Mouse (Mus musculus) limb, embryonic 13.5 days (tissue): ENCODE results near the gene Ntm. TPM values are rescaled to one million over a fixed set of nuclear protein-coding genes. Genes with fewer than 3 reads are reported as not detected.
A peak's percentile ranks its signal among the peaks of the same experiment; 100 is the strongest.

Experiments
- ATAC-seq: fragments of 200-750 bp; cut with Nextera tagmentation; 2 replicates; pipeline ENCODE4 v1.8.0; 2017; ENCODE audit warnings: low read depth, moderate number of reproducible peaks, moderate TSS enrichment; ENCODE audit not compliant: low FRiP score
- H3K27ac ChIP-seq: fragments of 300-500 bp; sonication (generic); 2 replicates; pipeline ENCODE4 v1.5.1; 2015; ENCODE audit warnings: inconsistent platforms, mild to moderate bottlenecking, moderate library complexity
- H3K27me3 ChIP-seq: fragments of 300-500 bp; sonication (generic); 2 replicates; pipeline ENCODE4 v1.6.1; 2015; ENCODE audit warnings: mild to moderate bottlenecking, inconsistent platforms
- H3K36me3 ChIP-seq: fragments of 300-500 bp; sonication (generic); 2 replicates; pipeline ENCODE4 v1.6.1; 2015; ENCODE audit warnings: inconsistent platforms, mild to moderate bottlenecking, moderate library complexity
- H3K4me1 ChIP-seq: fragments of 300-500 bp; sonication (generic); 2 replicates; pipeline ENCODE4 v1.6.1; 2015; ENCODE audit warnings: inconsistent platforms
- H3K4me2 ChIP-seq: fragments of 300-500 bp; sonication (generic); replicated peaks from 2 replicates; pipeline ENCODE4 v1.6.1; 2015; ENCODE audit warnings: inconsistent platforms, mild to moderate bottlenecking, moderate library complexity
- H3K4me3 ChIP-seq: fragments of 300-500 bp; sonication (generic); 2 replicates; pipeline ENCODE4 v1.5.1; 2015; ENCODE audit warnings: moderate library complexity, mild to moderate bottlenecking, inconsistent platforms
- H3K9ac ChIP-seq: fragments of 300-500 bp; sonication (generic); 2 replicates; pipeline ENCODE4 v1.6.1; 2015; ENCODE audit warnings: mild to moderate bottlenecking, inconsistent platforms
- H3K9me3 ChIP-seq: fragments of 300-500 bp; sonication (generic); 2 replicates; pipeline ENCODE4 v1.6.1; 2016; ENCODE audit warnings: inconsistent platforms
- WGBS: fragments of 180-500 bp; shearing (Covaris S2); methylation state at CpG from one replicate; pipeline ENCODE4 v1.1.7; 2015; 5-methylcytosine and 5-hydroxymethylcytosine counted together
- polyA plus RNA-seq: library from polyadenylated mRNA; unstranded; fragments of >200 nt; fragmentation: Nextera tagmentation; extraction: Ambion mirVana; gene quantifications from 2 replicates; pipeline ENCODE4 v1.2.1, GENCODE M21; 2015

Ntm gene
- polyA plus RNA-seq, 1 experiment from 2014 or later, result 40.0 TPM

DNA sequence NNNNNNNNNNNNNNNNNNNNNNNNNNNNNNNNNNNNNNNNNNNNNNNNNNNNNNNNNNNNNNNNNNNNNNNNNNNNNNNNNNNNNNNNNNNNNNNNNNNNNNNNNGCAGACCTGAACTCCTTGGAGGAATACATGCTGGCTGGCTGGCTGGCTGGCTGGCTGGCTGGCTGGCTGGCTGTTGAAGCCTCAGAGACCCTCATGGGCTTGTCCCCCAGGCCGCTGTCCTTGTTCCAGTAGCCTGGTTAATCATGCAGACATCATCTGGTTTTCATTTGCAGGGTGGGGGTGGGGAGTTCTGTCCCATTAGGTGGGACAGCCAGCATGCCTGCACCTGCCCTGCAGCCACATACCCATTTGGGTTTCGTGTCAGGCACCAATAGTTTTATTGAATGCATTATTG is 129.2 kb downstream of the Ntm start:
- H3K4me3 ChIP-seq, result no peak overlapping the region
- WGBS, result 4% methylated on average over 2 of the region's 2 CpGs
- H3K27me3 ChIP-seq, result peaks cover 10% of the 10 kb centered on the region
- no peaks in the 10 kb centered on the region for H3K36me3 ChIP-seq
- H3K4me1 ChIP-seq, result peaks cover 18% of the 10 kb centered on the region
- H3K9me3 ChIP-seq, result no peaks in the 10 kb centered on the region
- no peak for ATAC-seq
- no peak overlapping the region for H3K27ac ChIP-seq
- H3K4me2 ChIP-seq, result no peak overlapping the region
- H3K9ac ChIP-seq, result no peak overlapping the region

- Histone ChIP-seq H3K4me2 (no peak overlapping the region), H3K4me1 (peaks cover 21% of the 10 kb centered on the region), H3K9ac (no peak overlapping the region), H3K36me3 (no peaks in the 10 kb centered on the region), H3K27me3 (peaks cover 28% of the 10 kb centered on the region), H3K4me3 (no peak overlapping the region), H3K27ac (no peak overlapping the region), H3K9me3 (no peaks in the 10 kb centered on the region)
- WGBS, result 3% methylated on average over 5 of the region's 5 CpGs
- peak; percentile 73; the same call in 1 of the 2 replicates for ATAC-seq
Observed at GRCm38 (mm10) chr9:29827240-29827660, 135.7 kb downstream of the Ntm start.

DNA sequence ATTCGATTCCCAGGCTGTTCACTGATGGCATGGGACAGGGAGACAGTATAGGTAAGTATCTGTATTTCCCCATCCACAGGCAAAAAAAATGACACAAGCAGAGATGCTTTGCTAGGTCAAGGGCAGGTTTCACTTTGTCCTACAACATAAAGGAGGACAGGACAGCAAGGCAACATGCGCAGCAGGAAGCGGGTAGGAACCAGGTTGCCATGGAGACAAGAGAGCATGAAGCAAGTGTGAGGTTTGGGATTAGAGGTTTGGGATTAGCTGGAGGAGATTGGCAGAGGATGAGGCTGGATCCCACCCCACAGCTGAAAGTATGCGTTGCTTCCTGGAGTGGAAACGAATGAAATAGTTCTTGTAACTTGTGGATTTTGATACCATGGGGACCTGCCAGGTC is 137.7 kb downstream of the Ntm start:
- Histone ChIP-seq H3K4me2 (no peak overlapping the region), H3K9ac (no peak overlapping the region), H3K27me3 (peaks cover 28% of the 10 kb centered on the region), H3K9me3 (no peaks in the 10 kb centered on the region), H3K36me3 (no peaks in the 10 kb centered on the region), H3K27ac (no peak overlapping the region), H3K4me1 (peaks cover 21% of the 10 kb centered on the region), H3K4me3 (no peak overlapping the region)
- 87% methylated on average over 5 of the region's 5 CpGs for WGBS
- ATAC-seq, result no peak

GRCm38 (mm10) chr9:29823716-29824115 is 139.2 kb downstream of the Ntm start:
- no peak for ATAC-seq
- Histone ChIP-seq H3K9me3 (no peaks in the 10 kb centered on the region), H3K4me3 (no peak overlapping the region), H3K36me3 (no peaks in the 10 kb centered on the region), H3K4me1 (peaks cover 14% of the 10 kb centered on the region), H3K27ac (no peak overlapping the region), H3K9ac (no peak overlapping the region), H3K27me3 (peaks cover 27% of the 10 kb centered on the region; the same call in 1 of the 2 replicates), H3K4me2 (no peak overlapping the region)
- WGBS, result 58% methylated on average over 4 of the region's 4 CpGs

GRCm38 (mm10) chr9:29812685-29813084 is 150.3 kb downstream of the Ntm start:
- 86% methylated on average over 5 of the region's 5 CpGs for WGBS
- Histone ChIP-seq H3K36me3 (no peaks in the 10 kb centered on the region), H3K27me3 (no peaks in the 10 kb centered on the region), H3K27ac (no peak overlapping the region), H3K4me1 (no peaks in the 10 kb centered on the region), H3K9ac (no peak overlapping the region), H3K9me3 (no peaks in the 10 kb centered on the region), H3K4me3 (no peak overlapping the region), H3K4me2 (no peak overlapping the region)
- no peak for ATAC-seq

DNA sequence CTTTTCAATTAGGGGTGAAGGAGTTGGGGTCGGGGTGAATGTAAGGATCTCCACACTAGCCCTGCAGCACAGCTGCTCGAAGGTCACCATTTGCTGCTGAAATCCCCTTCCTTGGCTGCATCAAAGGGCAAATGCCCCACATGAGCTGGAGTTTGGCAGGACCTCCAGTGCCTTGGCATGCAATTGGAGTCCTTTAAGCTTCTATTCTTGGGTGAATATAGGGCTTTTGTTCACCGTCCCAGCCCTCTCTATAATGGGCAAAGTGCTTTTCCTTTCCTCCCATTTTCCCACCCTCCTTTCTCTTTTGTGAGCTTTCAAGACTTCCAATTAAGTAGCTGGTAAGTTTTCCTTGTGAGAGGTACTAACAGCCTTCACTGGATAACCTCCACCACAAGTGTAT is 156.2 kb downstream of the Ntm start:
- peaks cover 13% of the 10 kb centered on the region for H3K4me1 ChIP-seq
- H3K27ac ChIP-seq, result no peak overlapping the region
- H3K9me3 ChIP-seq, result no peaks in the 10 kb centered on the region
- no peaks in the 10 kb centered on the region for H3K36me3 ChIP-seq
- no peak for ATAC-seq
- H3K4me3 ChIP-seq, result no peak overlapping the region
- no peak overlapping the region for H3K4me2 ChIP-seq
- peaks cover 3% of the 10 kb centered on the region; the same call in 1 of the 2 replicates for H3K27me3 ChIP-seq
- no peak overlapping the region for H3K9ac ChIP-seq
- 34% methylated on average over 3 of the region's 3 CpGs for WGBS

GRCm38 (mm10) chr9:29804483-29804882 is 158.5 kb downstream of the Ntm start:
- H3K4me3 ChIP-seq, result no peak overlapping the region
- H3K4me2 ChIP-seq, result no peak overlapping the region
- no peak overlapping the region for H3K27ac ChIP-seq
- H3K9me3 ChIP-seq, result no peaks in the 10 kb centered on the region
- no peaks in the 10 kb centered on the region for H3K36me3 ChIP-seq
- H3K9ac ChIP-seq, result no peak overlapping the region
- H3K27me3 ChIP-seq, result peaks cover 5% of the 10 kb centered on the region; the same call in 1 of the 2 replicates
- ATAC-seq, result no peak
- 87% methylated on average over 9 of the region's 9 CpGs for WGBS
- H3K4me1 ChIP-seq, result peaks cover 13% of the 10 kb centered on the region

- no peaks in the 10 kb centered on the region for H3K9me3 ChIP-seq
- no peak overlapping the region for H3K4me3 ChIP-seq
- no peak overlapping the region for H3K4me2 ChIP-seq
- H3K27me3 ChIP-seq, result peaks cover 5% of the 10 kb centered on the region; the same call in 1 of the 2 replicates
- H3K27ac ChIP-seq, result no peak overlapping the region
- no peak overlapping the region for H3K9ac ChIP-seq
- no peaks in the 10 kb centered on the region for H3K36me3 ChIP-seq
- H3K4me1 ChIP-seq, result peaks cover 13% of the 10 kb centered on the region
- no peak for ATAC-seq
- WGBS, result 20% methylated on average over 4 of the region's 4 CpGs
Observed at GRCm38 (mm10) chr9:29803738-29804285, 159.1 kb downstream of the Ntm start.

GRCm38 (mm10) chr9:29802990-29803737 is 159.8 kb downstream of the Ntm start:
- WGBS, result 38% methylated on average over 12 of the region's 12 CpGs
- H3K4me1 ChIP-seq, result peaks cover 13% of the 10 kb centered on the region
- peaks cover 5% of the 10 kb centered on the region; the same call in 1 of the 2 replicates for H3K27me3 ChIP-seq
- H3K36me3 ChIP-seq, result no peaks in the 10 kb centered on the region
- no peaks in the 10 kb centered on the region for H3K9me3 ChIP-seq
- H3K27ac ChIP-seq, result no peak overlapping the region
- H3K4me3 ChIP-seq, result no peak overlapping the region
- no peak for ATAC-seq
- no peak overlapping the region for H3K9ac ChIP-seq
- H3K4me2 ChIP-seq, result no peak overlapping the region

- H3K36me3 ChIP-seq, result no peaks in the 10 kb centered on the region
- 0 out of 2 replicates have a peak overlapping the region, but pooled peaks have one; percentile 50 for H3K9ac ChIP-seq
- peaks cover 13% of the 10 kb centered on the region for H3K4me1 ChIP-seq
- H3K9me3 ChIP-seq, result no peaks in the 10 kb centered on the region
- no peak for ATAC-seq
- H3K27me3 ChIP-seq, result peaks cover 8% of the 10 kb centered on the region; the same call in 1 of the 2 replicates
- WGBS, result 41% methylated on average over 12 of the region's 12 CpGs
- no peak overlapping the region for H3K4me2 ChIP-seq
- H3K27ac ChIP-seq, result no peak overlapping the region
- no peak overlapping the region for H3K4me3 ChIP-seq
Observed at GRCm38 (mm10) chr9:29802071-29802705, 160.8 kb downstream of the Ntm start.

GRCm38 (mm10) chr9:29796281-29796680 is 166.7 kb downstream of the Ntm start:
- 79% methylated on average over 4 of the region's 4 CpGs for WGBS
- H3K4me2 ChIP-seq, result no peak overlapping the region
- no peaks in the 10 kb centered on the region for H3K36me3 ChIP-seq
- H3K9ac ChIP-seq, result no peak overlapping the region
- no peak for ATAC-seq
- H3K27me3 ChIP-seq, result peaks cover 6% of the 10 kb centered on the region; the same call in 1 of the 2 replicates
- H3K4me3 ChIP-seq, result no peak overlapping the region
- no peak overlapping the region for H3K27ac ChIP-seq
- H3K4me1 ChIP-seq, result no peaks in the 10 kb centered on the region
- H3K9me3 ChIP-seq, result no peaks in the 10 kb centered on the region

- H3K4me2 ChIP-seq, result no peak overlapping the region
- H3K9me3 ChIP-seq, result no peaks in the 10 kb centered on the region
- WGBS, result 58% methylated on average over 10 of the region's 10 CpGs
- H3K27ac ChIP-seq, result no peak overlapping the region
- H3K9ac ChIP-seq, result no peak overlapping the region
- no peaks in the 10 kb centered on the region for H3K36me3 ChIP-seq
- no peak overlapping the region for H3K4me3 ChIP-seq
- H3K27me3 ChIP-seq, result no peaks in the 10 kb centered on the region
- ATAC-seq, result no peak
- H3K4me1 ChIP-seq, result no peaks in the 10 kb centered on the region
Observed at GRCm38 (mm10) chr9:29791199-29791915, 171.6 kb downstream of the Ntm start.
